Mouse (Mus musculus): Measurements from ENCODE around the gene Hlcs.

Hlcs gene

DNA sequence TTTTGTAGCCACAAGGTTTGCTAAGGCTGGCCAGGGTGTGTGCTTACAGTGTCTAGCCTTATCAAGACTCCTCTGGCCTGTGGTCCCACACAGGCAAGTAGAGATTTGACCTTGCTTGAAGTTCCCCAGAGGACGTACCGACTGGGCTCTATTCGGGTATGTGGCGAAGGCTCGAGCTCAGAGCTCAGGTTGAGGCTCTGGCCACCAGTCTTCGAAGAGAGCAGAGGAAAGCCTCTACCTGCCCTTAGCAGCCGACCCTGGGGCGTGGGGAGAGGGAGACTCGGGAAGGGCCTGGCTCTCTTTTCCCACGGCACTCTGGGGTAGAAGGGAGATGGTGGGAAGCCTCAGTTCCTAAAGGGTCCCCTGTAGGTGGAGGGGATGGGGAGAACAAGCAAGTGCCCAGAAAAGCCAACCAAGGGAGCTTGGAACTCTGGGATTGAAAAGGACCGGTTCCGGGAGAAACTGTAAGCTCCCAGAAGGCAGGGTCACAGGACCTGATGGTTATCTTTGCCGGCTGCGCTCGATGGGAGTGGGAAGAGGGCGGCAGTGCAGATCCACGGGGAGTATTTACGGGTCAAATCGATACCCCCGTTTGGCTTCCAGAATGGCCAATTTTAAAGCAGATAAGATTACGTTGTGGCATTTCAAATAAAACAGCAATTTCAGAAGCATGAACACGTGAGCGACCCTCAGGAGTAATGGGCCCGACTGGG is 220.1 kb downstream of the Hlcs start:
- DNase-seq: peak in 1 of 2 experiments; percentile 10

GRCm38 (mm10) chr16:94092511-94093150 is 220.7 kb downstream of the Hlcs start:
- DNase-seq: peak in 1 of 2 experiments; percentile 8

- no peak for DNase-seq
Measured at GRCm38 (mm10) chr16:94088819-94089692, 224.3 kb downstream of the Hlcs start.

DNA sequence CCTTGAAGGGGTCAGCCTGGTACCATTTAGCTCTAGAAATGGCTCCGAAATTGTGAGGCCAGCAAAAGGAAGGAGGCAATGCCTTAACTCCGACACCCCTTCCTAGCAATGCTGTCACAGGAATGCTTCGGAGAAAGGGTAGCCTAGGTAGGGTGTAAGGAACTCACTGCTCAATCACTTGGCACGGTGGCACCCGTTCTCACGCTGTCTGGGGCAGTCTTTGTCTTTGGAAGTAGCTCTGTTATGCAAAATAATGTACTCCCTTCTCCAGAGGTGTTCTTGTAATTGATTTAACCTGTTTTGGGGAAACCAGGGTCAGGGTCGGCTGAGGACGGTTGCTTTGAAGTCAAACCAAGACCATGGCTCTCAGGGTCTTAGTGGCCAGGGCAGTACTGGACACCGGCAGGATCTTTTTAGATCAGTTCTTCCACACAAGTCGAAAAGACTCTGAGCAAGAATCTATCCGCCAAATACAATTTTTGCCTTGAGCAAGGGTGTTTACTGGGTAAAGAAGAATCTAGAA is 225.1 kb downstream of the Hlcs start:
- no peak for DNase-seq

GRCm38 (mm10) chr16:94087570-94088225 is 225.7 kb downstream of the Hlcs start:
- DNase-seq: no peak

- no peak for DNase-seq
Measured at GRCm38 (mm10) chr16:94086701-94087569, 226.4 kb downstream of the Hlcs start.

DNA sequence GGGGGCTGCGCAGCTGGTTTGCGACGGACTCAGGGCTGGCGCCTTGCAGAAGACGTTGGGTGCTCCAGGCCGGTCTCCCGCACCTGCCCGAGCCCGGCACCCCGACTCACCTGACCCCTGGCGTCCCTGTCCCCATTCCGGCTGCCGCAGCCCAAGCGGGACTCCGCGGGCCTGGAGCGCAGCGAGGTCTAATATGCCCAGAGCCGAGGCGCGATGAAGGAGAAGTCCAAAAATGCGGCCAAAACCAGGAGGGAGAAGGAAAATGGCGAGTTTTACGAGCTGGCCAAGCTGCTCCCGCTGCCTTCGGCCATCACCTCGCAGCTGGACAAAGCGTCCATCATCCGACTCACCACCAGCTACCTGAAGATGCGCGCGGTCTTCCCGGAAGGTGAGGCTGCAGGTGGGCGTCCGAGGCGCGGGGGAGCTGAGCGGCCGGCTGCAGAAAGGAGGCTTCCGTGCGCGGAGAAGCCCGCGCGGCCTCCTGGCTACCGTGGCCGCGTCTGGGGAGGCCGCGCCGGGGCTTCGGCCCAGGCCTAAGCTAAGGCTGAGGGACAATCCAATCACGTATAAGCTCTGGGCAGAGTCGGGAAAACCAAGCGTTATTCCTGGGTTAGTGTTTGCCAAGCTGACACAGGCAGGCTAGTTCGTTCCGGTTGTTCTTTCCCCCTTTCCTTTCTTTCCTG is 227.6 kb downstream of the Hlcs start:
- DNase-seq: no peak

DNA sequence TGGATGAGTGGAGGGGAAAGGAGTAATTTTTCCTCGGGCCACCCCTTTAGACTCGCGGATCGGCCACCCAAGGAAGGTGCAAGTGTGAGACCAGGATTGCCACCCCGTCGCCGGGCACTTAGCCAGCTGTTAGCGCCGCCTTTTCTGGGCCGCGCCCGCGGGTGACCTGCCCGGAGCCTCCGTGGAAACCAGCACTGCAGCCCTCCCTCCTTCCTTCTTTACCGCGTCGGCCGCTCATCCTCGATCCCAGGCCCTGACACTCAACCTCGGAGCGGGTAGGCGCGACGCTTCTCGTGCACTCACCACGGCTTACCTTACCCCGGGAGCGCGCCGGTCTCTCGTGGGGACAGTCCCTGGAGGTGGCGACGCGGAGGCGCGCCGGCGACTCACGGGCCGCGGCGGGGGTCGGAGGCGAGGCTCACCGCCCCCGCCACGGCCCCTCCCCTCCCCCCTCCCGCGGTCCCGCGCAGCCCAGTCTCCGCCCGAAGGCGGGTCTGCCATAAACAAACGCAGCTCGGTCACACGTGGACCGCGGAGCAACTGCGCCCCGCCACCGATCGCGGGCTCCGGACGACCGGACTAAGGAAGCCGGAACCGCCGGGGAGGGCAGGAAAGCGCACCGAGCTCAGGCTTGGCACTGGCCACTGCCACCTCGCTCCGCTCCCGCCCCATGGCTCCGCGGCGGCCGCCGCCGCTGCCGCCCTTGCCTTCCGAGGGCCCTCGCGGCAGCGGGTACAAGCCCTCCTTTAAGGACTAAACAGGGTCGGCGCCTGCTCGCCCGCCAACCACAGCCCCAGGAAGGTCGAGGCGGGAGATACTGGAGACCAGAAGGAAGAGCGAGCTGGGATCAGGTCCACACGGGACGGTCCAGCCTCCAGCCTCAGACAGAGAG is 228.4 kb downstream of the Hlcs start, which contains the start of gene Sim2:
Sim2 (plus strand) TSS at position 221 of the 892 bp plus-strand sequence.
- DNase-seq: peak in 1 of 2 experiments; percentile 38

- no peak for DNase-seq
Measured at GRCm38 (mm10) chr16:94083848-94084525, 229.4 kb downstream of the Hlcs start.

DNA sequence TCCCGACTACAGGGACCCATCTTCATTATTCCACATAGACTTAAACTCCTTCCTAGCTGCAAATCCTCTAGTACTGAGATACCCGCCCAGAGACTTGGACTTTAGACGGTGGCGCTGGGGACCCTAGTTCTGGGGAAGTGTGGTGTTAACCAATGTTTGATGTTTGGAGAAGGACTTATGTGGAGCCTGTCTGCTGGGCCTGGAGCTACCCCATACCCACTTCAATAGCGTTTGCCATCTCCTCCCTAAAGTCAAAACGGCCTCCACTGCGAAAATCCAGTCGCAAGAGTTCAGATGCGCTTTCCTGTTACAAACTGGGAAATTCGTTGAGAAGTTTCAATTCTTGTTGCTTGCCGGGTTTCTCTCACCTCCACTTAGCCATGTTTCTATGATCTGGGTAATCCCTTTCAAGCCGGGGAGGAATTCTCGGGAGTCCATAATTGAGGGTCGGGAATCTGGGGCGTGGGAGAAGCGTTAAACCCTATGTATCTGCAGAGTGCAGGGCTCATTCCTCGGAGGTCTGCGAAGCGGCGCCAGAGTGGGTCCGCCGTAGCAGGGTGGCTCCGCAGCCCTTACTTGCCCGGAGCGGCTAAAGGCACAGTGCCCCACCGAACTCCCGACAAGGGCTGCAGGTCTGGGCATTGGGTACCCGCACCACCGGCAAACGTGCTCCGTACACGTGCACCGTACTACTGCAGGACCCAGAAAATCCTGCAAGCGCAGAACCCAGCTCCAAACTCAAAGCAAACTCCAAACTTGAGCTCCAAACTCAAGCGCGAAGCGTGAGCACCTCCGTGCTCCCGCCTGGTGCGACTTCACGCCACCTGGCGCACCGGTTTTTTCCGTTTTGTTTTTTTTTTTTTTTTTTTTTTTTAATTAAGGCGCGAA is 230.2 kb downstream of the Hlcs start:
- DNase-seq: no peak

- no peak for DNase-seq
Measured at GRCm38 (mm10) chr16:94081996-94082708, 231.2 kb downstream of the Hlcs start.

DNA sequence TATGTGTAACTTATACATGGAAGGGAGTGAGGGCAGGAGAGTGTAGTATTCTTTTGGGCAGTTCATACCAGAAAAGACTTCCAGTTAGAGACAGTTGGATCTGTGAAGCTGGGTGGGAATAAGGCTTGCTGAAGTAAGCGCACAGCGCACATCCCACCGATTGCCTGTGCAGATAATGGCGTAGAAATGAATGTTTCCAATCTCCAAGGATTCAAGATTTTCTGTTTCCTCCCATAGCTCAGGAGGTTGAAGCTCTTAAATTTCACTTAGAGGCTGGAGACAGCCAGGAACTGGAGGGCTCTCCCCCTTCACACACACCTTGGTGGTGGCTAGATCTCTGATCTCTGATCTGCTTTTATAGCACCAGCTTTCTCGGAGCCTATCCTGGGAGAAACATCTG is 231.8 kb downstream of the Hlcs start:
- no peak for DNase-seq

GRCm38 (mm10) chr16:94079856-94080555 is 233.4 kb downstream of the Hlcs start:
- DNase-seq: no peak

- no peak for DNase-seq
Measured at GRCm38 (mm10) chr16:94079075-94079855, 234.1 kb downstream of the Hlcs start.

Measured in lung, postnatal 4 days (tissue).